Mouse (Mus musculus) adrenal gland, postnatal 14 days (tissue): ENCODE measurements around the gene Islr2. TPM values are rescaled to one million over a fixed set of nuclear protein-coding genes. Genes with fewer than 3 reads are reported as not detected.

ENCODE experiments used
- DNase-seq: peaks from one replicate; pipeline ENCODE4 v3.0.0; 2021; ENCODE audit warnings: mixed read lengths
- total RNA-seq: library from RNA; stranded (reverse); gene quantifications from 2 replicates; pipeline ENCODE4 v1.2.3, GENCODE M21; 2021

Islr2 gene
- total RNA-seq, 1 experiment from 2014 or later, result 2.2 TPM

DNA sequence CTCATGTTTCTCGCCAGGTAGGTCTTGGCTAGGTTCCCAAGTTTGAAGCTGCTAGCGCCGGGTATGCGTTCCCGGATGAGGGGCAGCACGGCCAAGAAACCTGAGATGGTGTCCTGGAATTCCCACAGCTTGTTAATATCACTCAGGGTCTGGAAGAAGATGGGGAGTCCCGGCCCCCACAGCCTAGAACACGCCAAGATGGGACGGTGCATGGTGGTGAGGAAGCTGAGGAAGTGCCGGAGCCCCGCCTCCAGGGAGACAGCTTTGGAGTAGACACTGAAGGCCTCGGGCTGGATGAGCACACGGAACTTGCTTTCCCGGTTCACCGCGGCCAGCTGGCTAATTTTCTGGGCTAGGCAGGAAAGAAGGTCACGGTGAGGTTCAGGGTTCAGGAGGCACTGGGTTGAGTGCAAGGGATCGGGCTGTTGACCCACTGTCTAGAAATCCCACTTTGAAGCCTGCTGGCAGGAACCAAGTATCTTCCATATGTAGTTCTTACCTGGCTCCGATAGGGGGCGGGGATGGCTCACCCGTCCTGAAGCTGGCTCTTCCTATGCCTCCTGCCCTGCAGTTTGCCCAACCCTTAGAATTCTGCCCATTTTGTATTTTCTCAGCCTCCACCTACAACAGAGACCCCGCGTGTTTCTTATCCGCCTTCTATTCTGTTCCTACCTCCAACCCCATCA lies 16.2 kb upstream of the Islr2 start:
- peak; percentile 69 for DNase-seq

DNA sequence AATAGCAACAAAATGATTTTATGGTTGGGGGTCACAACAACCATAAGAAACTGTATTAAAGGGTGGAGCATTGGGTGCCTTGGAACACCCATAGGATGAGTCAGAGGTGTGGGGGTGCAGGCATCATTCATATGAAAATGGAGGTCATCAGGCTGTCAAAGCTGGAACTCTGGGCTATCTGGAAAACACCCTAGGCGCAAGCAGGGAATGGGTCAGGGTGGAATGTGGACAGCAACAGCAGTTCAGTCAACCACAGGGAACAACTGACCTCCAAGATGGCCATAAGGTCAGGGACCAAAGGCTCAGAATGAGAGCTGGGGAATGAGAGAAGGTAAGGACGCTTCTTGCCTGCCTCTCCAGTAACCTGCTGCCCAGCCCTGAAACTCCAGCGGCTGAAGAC lies 14.4 kb upstream of the Islr2 start:
- peak; percentile 48 for DNase-seq

DNA sequence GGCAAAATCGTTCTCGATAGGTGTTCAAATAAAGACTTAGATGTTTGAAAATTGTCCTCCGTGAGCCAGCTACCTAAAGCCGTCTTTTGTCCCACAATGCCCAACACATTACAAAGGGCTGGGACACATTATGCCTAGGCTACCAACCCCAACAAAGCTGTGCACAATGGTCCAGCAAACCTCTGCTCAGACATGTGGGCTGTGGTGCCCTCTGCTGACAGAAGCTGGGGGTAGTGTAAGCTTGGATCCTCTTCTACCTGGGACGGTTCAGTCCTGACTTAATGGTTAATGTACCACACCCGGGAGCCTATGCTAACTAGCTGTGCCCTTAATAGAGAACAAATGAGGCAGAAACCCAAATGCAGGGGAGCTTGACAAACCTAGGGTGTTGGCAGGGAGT lies 12.3 kb upstream of the Islr2 start:
- DNase-seq, result peak; percentile 52

DNA sequence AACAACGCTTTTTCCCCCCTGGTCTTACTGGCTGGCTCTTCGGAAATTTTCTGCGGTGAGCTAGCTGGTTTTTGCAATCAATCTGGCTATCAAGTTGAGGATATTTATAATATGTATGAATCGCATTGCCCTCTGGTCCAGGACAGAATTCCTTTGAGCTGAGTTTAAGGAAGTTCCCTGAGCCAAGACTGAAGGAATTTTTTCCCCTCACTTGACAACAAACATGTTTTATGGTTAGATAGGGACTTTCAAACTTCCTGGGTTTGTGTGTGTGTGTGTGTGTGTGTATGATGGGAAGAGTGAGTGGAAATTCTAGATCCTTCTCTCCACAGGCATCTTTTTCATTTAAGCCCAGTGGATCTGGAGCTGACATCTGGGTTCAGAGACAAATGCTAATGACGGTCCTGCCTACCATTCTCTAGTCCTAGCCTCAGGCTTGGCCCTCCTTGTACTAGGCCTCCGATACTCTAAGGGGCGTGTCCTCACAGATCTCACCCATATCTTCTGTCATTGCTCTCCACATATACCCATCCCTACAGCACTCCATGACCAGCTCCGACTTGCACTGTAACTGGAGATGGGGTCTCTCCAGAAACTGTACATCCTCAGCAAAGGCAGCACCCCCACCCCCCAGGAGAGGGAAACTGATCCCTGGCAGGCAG lies 10.5 kb upstream of the Islr2 start:
- DNase-seq, result peak; percentile 34

DNA sequence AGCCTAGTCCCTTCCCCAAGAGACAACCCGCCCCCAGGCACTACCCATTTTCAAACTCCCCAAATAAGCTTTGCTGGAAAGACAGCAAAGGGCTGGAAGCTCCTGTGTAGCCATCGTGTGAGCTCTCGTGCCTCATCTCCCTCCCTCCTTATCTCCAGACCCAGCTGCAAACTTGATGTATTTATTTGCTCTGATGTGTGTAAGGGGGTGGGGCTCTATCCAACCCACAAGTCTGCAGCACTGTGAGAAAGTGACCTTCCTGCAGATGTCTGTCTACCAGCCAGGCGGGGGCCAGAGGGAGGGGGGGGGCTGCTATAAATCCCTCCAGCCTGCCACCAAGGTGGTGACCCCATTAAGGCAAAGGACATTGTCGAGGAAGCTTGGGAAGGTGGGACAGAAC lies 9.7 kb upstream of the Islr2 start:
- peak; percentile 48 for DNase-seq

DNA sequence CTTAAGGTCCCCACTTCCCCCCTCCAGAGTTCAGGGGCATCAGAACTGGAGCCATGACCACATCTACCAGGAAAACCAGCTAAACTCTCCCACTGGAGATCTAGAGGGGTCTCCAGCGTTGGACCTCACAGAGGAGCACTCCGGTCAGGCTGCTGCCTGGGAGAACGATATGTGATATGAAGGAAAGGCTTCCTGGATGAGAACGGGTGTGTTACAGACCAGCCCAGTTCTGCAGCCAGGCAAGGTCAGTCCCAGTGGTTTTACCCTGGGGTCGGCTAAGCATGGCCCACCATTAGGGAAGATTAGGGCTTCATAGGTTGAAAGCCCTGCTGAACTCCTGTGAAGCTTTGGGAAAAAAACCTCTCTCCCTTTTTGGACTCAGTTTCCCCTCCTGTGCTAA lies 9.3 kb upstream of the Islr2 start:
- DNase-seq, result no peak

DNA sequence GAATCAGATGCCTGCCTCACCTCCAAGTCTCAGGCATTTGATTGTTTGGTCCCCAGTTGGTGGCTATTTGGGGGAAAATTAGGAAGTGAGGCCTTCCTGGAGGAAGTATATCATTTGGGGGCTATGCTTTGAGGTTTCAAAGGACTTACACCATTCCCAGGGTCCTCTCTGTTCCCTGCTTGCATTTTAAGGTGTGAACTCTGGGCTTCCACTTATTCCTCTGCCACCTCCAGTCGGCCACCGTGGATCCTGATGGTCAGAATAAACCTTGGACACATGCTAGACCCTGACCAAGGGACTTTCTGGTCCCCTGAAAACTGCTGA lies 6.1 kb upstream of the Islr2 start:
- no peak for DNase-seq

DNA sequence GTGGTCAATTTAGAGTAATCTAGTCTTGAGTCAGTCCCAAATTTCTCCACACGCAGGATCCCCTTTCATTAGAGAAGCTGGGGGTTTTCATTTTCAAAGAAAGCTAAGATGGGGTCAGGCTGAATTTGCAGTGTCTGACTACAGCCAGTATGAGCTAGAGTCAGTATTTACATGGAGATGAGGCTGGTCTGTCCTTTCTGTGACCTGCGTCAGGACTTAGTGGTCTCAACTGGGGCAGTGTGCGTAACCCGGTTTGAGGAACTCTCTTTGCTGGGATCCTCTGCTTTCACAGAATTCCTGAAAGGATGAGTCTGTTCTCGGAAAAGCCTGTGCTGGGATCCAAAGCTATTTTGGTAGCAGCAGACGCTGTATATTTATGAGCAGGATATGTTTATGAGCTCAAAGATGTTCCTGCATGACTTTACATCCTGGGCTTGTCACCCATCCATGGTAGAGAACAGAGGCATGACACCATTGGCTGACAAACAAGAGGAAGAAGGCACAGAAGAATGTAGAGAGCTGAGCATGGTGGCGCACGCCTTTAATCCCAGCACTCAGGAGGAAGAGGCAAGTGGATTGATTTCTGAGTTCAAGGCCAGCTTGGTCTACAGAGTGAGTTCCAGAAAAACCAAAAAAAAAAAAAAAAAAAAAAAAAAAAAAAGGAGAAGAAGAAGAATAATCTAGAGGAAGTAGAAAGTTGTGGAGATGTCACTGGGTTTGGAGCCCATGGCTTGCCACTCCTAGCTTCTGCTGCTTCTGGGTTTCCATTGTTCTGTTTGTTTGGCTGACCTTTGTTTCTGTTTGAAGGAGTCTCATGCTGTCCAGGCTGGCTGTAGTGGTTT lies 5.6 kb upstream of the Islr2 start:
- no peak for DNase-seq

DNA sequence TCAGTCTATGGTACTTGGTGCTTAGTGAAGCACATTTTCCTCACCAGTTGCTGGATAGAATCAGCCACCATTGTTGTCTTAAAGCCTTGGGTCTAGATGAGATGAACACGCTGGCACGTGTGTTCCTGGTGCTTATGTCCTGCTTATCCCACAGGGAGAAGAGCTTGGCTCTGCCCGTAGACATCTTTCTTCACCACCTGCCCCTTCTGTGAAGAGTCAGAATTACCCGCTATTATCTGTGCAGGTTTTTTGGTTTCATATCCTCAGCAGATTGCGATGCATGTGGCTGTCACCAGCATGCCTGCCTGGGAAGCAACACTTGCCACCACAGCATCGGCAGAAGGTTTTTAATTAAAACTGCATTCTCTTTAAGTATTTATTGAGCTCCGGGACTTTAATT lies 1.9 kb upstream of the Islr2 start:
- DNase-seq, result no peak

DNA sequence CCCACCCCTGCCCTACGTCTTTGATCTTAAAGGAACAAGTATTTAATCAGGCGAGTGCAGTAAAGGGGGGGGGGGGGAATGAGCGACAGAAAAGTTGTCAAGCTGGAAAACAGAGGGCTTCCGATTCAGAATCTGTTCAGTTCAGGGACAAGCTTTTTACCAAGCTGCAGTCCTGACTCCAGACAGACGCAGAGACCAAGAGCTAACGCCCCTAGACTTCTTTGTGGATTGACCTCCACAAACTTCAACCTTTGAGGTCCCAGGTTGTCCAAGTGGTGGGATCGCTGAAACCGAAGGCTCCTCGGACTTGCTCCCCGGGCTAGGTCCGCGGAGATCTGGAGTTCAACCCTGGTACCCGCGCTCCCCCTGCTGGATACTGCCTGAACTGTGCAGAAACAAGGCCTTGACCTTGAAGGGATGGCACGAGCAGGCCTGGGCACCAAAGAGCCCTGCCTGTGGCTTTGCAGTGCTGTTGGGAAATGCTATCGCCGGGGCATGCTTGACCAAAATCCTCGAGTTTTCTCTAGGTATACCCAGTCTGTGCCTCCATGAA lies 405 bp upstream of the Islr2 start:
- peak; percentile 97 for DNase-seq

DNA sequence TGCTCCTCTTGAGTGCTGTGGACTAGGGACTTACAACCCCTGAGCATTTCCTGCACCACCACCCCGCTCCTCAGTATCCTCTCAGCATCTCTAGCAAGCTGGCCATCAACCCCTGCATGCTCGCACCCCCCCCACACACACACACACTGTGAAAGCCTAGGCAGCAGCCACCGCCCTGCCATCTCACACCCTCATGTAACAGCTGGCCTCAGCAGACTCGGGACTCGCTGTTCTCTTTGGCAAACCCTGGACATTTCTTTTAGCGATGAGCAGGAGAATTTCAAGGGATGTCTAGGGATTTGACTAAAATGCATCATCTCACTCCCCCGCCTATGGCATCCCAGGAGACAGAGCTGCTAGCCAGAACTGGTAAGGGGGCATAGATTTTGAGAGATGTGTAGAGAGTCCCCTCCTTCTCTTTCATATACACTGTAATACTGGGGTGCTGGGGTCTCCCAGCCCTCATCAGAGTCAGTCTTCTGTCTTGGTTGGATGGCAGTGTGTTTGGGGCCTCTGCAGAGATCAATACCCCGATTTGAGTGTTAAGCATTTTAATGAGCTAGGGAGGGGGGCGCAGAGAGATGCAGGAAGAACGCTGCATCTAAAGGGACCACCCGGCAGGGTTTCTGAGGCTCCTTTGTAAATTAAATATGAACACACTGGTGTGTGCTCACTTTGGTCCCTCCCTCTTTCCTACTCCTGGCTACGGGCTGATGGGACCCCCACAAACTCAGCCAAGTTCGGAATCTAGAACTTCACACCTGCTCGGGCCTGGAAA lies 1.3 kb downstream of the Islr2 start:
- no peak for DNase-seq

DNA sequence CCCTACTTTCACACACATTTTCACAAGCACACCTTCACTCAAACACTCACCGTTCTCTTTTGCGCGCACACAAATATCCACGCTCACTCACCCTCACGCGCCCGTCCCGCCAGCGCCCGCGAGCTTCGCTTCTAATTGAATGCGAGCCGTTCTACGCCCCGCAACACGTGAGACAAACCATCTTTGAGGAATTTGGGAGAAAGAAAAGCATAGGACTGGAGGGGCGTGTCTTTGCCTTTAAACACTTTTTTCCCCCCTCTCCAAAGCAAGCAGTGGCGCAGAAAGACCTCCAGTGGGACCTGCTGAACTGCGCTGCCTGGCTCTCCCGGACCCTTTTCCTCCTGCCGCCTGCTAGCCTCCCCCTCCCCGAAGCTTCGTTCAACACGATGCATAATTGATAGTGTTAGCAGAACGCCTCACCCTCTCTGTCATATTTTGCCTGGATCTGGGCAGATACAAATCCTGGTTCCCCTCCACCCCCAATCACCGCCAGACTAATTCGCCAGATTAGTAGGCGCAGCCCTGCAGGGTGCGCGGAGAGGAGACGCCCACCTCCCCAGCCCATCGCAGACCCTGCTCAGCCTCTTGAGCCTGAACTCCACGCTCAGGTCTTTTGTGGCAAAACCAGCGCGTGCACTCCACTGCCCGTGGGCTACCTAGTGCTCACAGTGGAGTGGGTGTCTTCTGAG lies 2.1 kb downstream of the Islr2 start:
- no peak for DNase-seq

DNA sequence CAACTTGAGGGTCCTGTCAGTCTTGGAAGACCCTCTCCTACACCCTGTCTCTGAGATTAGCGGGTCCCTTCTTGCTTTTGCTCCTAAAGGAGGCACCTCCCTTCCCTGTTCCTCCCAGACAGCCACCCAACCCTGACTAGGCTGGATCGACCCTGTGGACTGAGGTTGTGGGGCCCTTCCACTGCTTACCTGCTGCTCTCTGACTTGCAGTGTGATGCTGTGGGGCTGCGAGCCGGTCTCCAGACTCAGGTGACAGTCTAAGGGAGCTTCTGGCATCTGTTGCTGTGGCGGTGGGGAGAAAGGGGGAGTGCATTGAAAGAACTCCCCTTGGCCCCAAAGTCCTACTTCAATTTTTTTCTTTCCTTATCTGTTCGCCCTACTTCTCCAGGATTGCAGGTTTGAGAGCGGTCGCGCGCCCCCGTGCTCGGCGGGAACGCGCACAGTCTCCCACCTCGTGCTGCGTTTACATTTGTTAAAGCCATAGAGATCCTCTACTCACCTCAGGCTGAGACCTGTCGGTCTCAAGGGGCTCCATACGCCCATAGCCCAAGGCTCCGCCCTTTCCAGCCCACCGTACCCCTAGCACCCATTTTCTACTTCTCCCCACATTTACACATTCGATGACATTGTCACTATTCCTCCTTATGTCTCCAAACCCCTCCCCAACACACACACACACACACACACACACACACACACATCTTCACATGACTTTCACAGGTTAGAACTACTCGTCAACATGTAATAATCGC lies 2.9 kb downstream of the Islr2 start:
- DNase-seq, result no peak

DNA sequence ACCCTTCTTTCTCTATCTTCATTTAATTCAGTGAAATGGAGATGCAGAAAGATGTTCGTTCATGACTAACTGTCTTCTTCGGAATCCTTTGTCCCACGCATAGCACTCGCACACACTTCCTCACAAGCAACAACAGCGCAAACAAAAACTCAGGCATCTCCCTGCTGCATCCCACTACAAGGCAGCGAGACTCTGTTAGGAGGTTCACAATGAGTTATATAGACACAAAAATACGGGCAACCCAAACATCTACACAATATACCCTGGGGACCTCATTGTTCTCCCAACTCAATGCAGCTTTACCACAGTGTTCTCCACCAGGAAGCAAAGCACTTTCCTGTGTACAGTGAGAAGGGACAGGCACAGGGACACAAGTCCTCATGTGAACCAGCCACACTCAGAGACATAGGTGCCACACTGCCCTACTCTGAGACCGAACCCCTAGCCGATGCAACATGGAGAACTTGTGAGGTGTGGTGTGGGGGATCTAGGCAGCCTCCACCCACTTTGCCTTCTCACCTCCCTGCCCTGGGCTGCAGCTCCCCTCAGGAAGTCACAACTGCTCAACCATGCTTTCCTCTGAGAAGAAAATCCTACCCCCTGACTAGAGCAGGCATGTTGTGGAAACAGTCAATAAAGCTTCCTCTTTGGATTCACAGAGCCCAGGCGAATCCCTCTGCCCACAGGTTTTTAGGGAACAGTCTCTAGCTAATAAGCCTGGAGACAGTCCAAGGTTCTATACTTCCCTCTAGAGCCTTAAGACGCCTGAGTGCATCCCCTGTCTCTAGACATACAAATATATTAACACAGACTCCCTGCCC lies 3.6 kb downstream of the Islr2 start:
- no peak for DNase-seq

DNA sequence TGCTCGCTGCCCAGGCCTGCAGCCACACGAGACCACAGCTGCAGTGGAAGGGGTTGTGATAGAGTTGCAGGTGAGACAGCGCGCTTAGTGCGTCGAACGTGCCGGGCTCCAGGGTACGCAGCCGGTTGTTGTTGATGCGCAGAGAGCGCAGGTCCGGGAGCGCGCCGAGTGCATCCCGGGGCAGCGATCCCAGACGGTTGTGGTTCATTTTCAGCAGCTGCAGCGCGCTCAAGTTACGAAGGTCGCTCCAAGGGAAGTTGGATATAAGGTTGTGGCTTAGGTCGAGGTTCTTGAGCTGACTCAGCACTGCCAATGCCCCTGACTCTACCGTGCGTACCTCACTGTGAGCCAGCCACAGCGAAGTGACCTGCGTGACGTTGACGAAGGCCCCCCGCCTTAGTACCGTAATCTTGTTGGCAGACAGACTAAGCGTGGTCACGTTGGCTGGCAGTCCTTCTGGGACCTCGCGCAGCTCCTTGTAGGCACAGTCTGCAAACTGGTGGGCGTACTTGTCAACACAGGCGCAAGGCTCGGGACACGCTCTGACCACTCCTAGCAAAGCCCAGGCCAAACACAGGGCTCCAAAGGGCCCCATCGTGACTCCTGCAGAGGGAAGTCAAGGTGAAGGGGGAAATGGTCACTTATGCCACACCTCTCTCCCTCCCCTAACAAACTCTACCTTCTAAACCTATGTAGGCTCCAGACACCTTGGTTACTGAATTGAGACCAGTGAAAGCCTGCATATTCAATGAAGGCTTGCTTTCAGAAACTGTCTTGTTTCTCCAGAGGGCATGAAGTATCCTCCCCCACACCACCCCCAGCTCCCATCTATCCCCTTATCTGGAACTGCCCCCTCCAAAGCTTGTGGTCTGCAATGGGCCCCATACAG lies 4.5 kb downstream of the Islr2 start:
- DNase-seq, result no peak

DNA sequence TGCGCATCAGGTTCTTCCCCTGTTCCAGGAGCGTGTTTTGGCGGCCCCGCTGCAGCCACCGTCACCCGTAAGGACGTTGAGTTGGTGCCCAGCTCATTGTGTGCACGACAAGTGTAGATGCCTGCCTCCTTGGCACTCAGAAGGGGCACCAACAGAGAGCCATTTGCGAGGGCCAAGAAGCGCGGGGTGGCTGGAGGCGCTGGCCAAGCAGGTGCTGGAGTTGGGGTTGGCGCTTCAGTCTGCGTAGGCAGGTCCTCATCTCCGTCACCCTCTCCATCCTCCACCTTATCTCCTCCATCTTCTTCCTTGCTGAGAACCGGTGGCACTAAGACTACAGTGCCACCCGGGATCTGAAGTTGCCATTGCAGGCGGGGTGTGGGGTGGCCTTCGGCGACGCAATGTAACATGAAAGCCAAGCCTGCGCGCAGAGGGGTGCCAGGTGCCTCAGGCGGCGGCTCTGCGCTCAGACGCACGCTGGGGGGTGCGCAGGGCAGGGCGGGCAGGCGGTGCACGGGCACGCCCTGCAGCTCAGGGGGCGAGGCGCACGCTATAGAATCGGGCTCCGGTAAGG lies 5.2 kb downstream of the Islr2 start:
- DNase-seq, result no peak

DNA sequence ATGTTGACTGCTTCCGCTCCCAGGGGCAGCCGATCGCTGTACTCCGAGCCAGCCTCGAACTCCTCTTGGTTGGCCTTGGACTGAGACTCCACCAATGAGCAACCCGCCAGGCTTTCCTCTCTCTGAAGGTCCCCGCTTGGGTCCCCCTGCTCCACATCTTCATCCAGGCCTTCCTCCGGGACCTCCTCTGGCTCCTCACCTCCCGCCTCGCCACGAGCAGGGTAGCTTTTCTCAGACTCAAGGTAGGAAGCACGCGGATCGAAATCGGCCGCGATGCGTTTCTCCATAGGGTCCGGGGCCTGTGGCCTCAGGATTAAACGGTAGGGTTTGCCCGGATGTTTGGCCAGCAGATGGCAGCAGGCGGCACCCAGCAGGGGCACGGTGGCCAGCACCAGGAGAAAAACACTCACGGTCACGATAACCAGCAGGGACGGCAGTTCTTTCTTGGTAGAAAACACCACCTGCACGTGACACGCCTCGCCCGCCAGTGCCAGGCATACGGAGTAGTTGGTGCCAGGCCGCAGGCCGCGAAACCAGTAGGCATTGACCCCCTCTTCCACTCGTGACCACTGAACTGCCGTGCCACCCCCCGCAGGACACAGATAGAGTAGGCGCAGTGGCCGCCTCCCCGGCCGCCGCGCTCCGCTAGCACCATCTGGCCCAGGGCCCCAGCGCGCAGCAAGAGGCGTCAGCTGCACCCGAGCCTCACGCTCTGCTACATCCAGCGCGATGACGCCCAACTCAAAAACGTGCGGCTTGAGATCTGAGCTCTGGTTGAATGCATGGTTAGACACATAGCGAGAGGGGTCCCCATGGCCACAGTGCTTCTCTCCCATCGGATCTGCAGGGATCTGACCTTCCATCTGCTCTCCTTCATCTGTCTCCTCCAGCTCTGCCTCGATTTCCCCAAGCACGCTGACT lies 6.1 kb downstream of the Islr2 start:
- DNase-seq, result peak; percentile 70
